Mouse (Mus musculus): Measurements from ENCODE around the gene Tspan14.

Tspan14 gene

DNA sequence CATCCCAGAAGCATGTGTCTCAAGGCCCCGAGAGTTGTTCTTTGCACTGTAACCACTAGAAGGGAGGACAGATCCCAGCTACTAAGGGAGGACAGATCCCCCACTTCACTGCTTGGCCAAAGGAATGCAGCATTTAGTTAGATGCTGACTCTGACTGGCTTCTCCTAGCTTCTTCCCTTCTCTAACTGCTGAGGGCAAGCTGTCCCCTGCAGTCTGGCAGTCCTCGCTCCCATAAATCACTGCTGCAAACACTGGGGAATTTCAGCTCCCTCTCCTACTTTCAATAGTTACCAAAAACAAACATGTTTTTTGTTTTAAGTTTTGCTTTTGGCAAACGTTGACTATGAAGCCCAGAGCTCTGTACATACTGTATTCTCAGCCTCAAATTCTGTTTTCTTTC is 96.0 kb downstream of the Tspan14 start:
- DNase-seq: no peak

DNA sequence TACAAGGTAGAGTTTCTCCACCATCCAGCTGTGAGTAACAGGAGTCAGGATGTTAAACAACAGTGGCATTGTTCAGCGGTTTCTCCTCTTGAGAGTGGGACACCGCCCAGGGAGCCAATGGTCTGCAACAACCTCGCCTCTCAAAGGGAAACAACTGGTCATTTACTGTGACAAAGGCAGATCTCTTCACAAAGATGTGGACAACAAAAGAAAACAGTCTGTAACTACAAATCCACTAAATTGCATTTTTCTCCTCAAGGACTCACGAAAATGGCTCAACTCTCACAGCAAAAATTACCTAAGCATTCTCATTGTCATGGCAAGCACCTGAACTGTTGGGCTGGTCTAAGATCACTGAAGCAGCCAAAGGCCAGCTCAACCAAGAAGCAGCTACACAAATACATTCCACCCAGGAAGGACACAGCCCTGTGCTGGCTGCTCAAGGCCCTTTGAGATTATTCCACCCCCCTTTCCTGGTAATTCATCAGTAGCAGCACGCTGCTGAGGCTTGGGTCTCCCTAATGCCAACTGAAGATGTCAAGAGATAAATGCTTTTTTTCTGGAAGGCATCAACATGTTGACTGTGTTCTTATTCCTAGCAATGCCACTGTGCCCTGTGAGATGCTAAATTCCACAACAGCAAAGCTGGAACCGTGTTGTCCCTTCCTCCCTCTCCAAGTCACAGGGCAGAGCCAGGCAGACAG is 101.6 kb downstream of the Tspan14 start:
- no peak for DNase-seq

DNA sequence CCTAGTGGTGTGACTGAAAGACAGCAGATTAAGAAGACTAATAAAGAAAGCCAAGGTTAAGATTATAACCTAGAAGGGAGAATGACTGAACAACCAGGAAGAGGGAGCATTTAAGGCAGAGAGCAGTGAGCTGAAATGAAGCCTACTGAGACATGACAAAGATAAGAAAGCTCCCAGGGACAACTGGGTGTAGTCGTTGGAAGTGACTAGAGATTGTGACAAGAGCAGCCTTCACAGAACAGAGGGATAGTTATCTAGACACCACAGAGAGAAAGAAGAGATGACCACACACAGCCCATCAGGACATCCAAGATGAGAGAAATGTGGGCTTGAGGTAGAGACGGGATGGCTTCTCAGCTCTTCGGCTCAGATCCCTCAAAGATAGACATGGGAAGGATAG is 102.9 kb downstream of the Tspan14 start:
- DNase-seq: no peak

DNA sequence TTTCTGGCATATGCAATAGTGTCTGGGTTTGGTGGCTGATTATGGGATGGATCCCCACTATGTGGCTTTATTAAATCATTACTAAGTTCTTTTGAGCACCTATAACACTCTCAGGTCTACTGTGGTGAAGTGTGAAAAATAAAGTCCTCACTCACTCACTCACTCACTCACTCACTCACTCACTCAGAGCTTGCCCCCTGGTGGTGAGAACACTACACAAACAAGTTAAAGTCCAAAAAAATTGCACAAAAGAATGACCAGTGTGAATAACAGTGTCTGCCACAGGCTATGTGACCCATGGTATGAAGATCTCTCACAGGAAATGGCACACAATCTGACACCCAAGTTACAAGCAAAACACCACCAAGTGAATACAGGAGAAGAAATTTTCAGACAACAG is 103.6 kb downstream of the Tspan14 start:
- no peak for DNase-seq

Measured in kidney, adult 18-20 months (tissue).